Mouse (Mus musculus): ENCODE data around the gene Nt5m.
"Not testable (repeated sequence)": the region's sequence is repeated elsewhere in the genome, so short reads cannot be mapped to it uniquely, and the experiment has no call there.

Gene Nt5m

GRCm38 (mm10) chr11:59839008-59839458, at the start of gene Nt5m:
TSS of gene Nt5m (plus strand) at chr11:59839447.
- in situ Hi-C loops (cut with MboI, MseI) = no loop called here

- in situ Hi-C loops (cut with MboI, MseI) = loop anchor here (10.0 kb wide), 1 partner anchor 731 kb away; no protein-coding TSS in a partner anchor
These were observed 45.9 kb upstream of the Nt5m start for GRCm38 (mm10) chr11:59793390-59793789.

- in situ Hi-C loops (cut with MboI, MseI) = no loop called here
These were observed 38.8 kb upstream of the Nt5m start for GRCm38 (mm10) chr11:59800412-59800811.

GRCm38 (mm10) chr11:59801881-59802280, 37.4 kb upstream of the Nt5m start:
- in situ Hi-C loops (cut with MboI, MseI) = no loop called here

GRCm38 (mm10) chr11:59803516-59803915, 35.7 kb upstream of the Nt5m start:
- in situ Hi-C loops (cut with MboI, MseI) = no loop called here

GRCm38 (mm10) chr11:59804409-59805110, 34.7 kb upstream of the Nt5m start:
- in situ Hi-C loops (cut with MboI, MseI) = no loop called here

- in situ Hi-C loops (cut with MboI, MseI) = no loop called here
These were observed 34.0 kb upstream of the Nt5m start for GRCm38 (mm10) chr11:59805256-59805655.

- in situ Hi-C loops (cut with MboI, MseI) = no loop called here
These were observed 33.6 kb upstream of the Nt5m start for GRCm38 (mm10) chr11:59805656-59806055.

GRCm38 (mm10) chr11:59808170-59808960, 30.9 kb upstream of the Nt5m start:
- in situ Hi-C loops (cut with MboI, MseI) = no loop called here

GRCm38 (mm10) chr11:59809071-59809669, 30.1 kb upstream of the Nt5m start:
- in situ Hi-C loops (cut with MboI, MseI) = no loop called here

GRCm38 (mm10) chr11:59809670-59810474, 29.4 kb upstream of the Nt5m start, which contains the start of gene Flcn:
TSS of gene Flcn (minus strand) at chr11:59810016.
- in situ Hi-C loops (cut with MboI, MseI) = no loop called here

- in situ Hi-C loops (cut with MboI, MseI) = no loop called here
These were observed 28.6 kb upstream of the Nt5m start for GRCm38 (mm10) chr11:59810480-59811158.

GRCm38 (mm10) chr11:59811211-59811610, 28.0 kb upstream of the Nt5m start:
- in situ Hi-C loops (cut with MboI, MseI) = no loop called here

- in situ Hi-C loops (cut with MboI, MseI) = no loop called here
These were observed 26.0 kb upstream of the Nt5m start for GRCm38 (mm10) chr11:59813276-59813675.

- in situ Hi-C loops (cut with MboI, MseI) = no loop called here
These were observed 24.9 kb upstream of the Nt5m start for GRCm38 (mm10) chr11:59814311-59814710.

- in situ Hi-C loops (cut with MboI, MseI) = no loop called here
These were observed 24.3 kb upstream of the Nt5m start for GRCm38 (mm10) chr11:59814936-59815335.

- in situ Hi-C loops (cut with MboI, MseI) = no loop called here
These were observed 23.7 kb upstream of the Nt5m start for GRCm38 (mm10) chr11:59815482-59816065.

GRCm38 (mm10) chr11:59817916-59818315, 21.3 kb upstream of the Nt5m start:
- in situ Hi-C loops (cut with MboI, MseI) = no loop called here

- in situ Hi-C loops (cut with MboI, MseI) = no loop called here
These were observed 17.6 kb upstream of the Nt5m start for GRCm38 (mm10) chr11:59821625-59822024.

GRCm38 (mm10) chr11:59837789-59838188, 1.5 kb upstream of the Nt5m start:
- in situ Hi-C loops (cut with MboI, MseI) = not testable (repeated sequence)

GRCm38 (mm10) chr11:59838426-59838825, 821 bp upstream of the Nt5m start:
- in situ Hi-C loops (cut with MboI, MseI) = no loop called here

Measured in T-helper 2 cell (primary cell).